Mouse (Mus musculus): ENCODE measurements at regions not wholly inside any gene's neighbourhood (a gene's known extent, or its start where the extent isn't known, plus 50 kb on each side); places are given as distances from the start of the nearest gene placed in this dataset.

DNA sequence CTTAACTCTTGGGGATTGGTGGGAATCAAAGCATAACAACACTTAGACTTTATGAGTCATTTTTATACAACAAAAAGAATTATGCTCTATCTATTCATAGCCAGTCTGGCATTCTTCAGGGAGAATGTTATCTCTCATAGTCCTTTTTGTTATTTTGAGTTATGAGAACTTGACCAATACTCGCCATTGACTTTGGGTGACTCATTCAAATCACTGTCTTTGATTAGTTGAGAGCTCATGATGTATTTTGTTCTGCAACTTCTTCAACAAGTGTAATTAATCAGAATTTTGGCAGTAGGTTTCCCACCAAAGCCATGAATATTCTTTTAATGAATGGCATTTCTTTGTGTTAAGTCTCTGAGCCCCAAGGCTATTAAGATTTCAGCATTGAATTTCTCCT, 139.6 kb downstream of the Ahr start:
- Histone ChIP-seq H3K4me3 (ENCODE audit: low read depth, low read length) (no peak overlapping the region), H3K9me3 (replicated peaks; ENCODE audit: control insufficient read depth, low read length) (no peaks in the 10 kb centered on the region), H3K4me2 (ENCODE audit: low read depth, low read length) (no peak overlapping the region), H3K36me3 (ENCODE audit: control insufficient read depth, insufficient read depth) (no peaks in the 10 kb centered on the region), H3K9ac (ENCODE audit: low read depth, low read length) (no peak overlapping the region), H3K4me1 (ENCODE audit: control insufficient read depth, low read depth, low read length) (no peaks in the 10 kb centered on the region), H3K27ac (ENCODE audit: low read length) (no peak overlapping the region), H3K27me3 (ENCODE audit: control insufficient read depth, insufficient read depth, low read depth, low read length) (no peaks in the 10 kb centered on the region)
- 45% methylated on average over 1 of the region's 1 CpGs for WGBS (ENCODE audit: insufficient replicate concordance)
- ATAC-seq (ENCODE audit: low read depth): no peak

- no peak overlapping the region for H3K9ac ChIP-seq (ENCODE audit: low read depth, low read length)
- ATAC-seq (ENCODE audit: low read depth): no peak
- H3K4me2 ChIP-seq (ENCODE audit: low read depth, low read length): no peak overlapping the region
- no peaks in the 10 kb centered on the region for H3K9me3 ChIP-seq (replicated peaks; ENCODE audit: control insufficient read depth, low read length)
- no peaks in the 10 kb centered on the region for H3K4me1 ChIP-seq (ENCODE audit: control insufficient read depth, low read depth, low read length)
- H3K27me3 ChIP-seq (ENCODE audit: control insufficient read depth, insufficient read depth, low read depth, low read length): no peaks in the 10 kb centered on the region
- WGBS (ENCODE audit: insufficient replicate concordance): 49% methylated on average over 2 of the region's 2 CpGs
- H3K36me3 ChIP-seq (ENCODE audit: control insufficient read depth, insufficient read depth): no peaks in the 10 kb centered on the region
- H3K27ac ChIP-seq (ENCODE audit: low read length): no peak overlapping the region
- no peak overlapping the region for H3K4me3 ChIP-seq (ENCODE audit: low read depth, low read length)
Observed at GRCm38 (mm10) chr12:35392111-35392510, 142.7 kb downstream of the Ahr start.

DNA sequence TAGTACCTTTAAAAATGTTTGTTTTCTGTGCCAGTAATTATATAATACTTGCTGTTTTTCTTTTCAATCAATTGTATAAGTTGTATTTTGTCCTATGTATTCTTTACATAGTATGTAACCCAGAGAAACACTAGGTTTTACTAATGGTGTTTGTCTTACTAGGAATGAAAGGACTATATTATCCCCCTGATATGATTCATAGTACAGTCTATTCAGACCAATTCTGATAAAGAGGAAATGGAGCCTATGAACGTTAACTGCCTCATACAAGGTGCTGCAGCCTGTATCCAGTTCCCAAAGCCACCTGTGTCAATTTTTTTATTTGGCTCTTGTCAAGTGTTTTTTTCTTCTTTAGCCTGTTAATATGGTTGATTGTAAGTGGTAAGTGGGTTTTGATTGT, 144.6 kb downstream of the Ahr start:
- Histone ChIP-seq H3K4me2 (ENCODE audit: low read depth, low read length) (no peak overlapping the region), H3K4me1 (ENCODE audit: control insufficient read depth, low read depth, low read length) (no peaks in the 10 kb centered on the region), H3K27me3 (ENCODE audit: control insufficient read depth, insufficient read depth, low read depth, low read length) (no peaks in the 10 kb centered on the region), H3K27ac (ENCODE audit: low read length) (no peak overlapping the region), H3K36me3 (ENCODE audit: control insufficient read depth, insufficient read depth) (no peaks in the 10 kb centered on the region), H3K4me3 (ENCODE audit: low read depth, low read length) (no peak overlapping the region), H3K9ac (ENCODE audit: low read depth, low read length) (no peak overlapping the region), H3K9me3 (replicated peaks; ENCODE audit: control insufficient read depth, low read length) (no peaks in the 10 kb centered on the region)
- no peak for ATAC-seq (ENCODE audit: low read depth)
- 63% methylated on average over 1 of the region's 1 CpGs for WGBS (ENCODE audit: insufficient replicate concordance)

GRCm38 (mm10) chr12:35389839-35390238, 145.0 kb downstream of the Ahr start:
- Histone ChIP-seq H3K27me3 (ENCODE audit: control insufficient read depth, insufficient read depth, low read depth, low read length) (no peaks in the 10 kb centered on the region), H3K9me3 (replicated peaks; ENCODE audit: control insufficient read depth, low read length) (no peaks in the 10 kb centered on the region), H3K4me3 (ENCODE audit: low read depth, low read length) (no peak overlapping the region), H3K4me2 (ENCODE audit: low read depth, low read length) (no peak overlapping the region), H3K27ac (ENCODE audit: low read length) (no peak overlapping the region), H3K36me3 (ENCODE audit: control insufficient read depth, insufficient read depth) (no peaks in the 10 kb centered on the region), H3K4me1 (ENCODE audit: control insufficient read depth, low read depth, low read length) (no peaks in the 10 kb centered on the region), H3K9ac (ENCODE audit: low read depth, low read length) (no peak overlapping the region)
- ATAC-seq (ENCODE audit: low read depth): no peak

GRCm38 (mm10) chr12:35384211-35384610, 150.6 kb downstream of the Ahr start:
- no peaks in the 10 kb centered on the region for H3K4me1 ChIP-seq (ENCODE audit: control insufficient read depth, low read depth, low read length)
- no peak overlapping the region for H3K4me3 ChIP-seq (ENCODE audit: low read depth, low read length)
- H3K9ac ChIP-seq (ENCODE audit: low read depth, low read length): no peak overlapping the region
- no peak overlapping the region for H3K4me2 ChIP-seq (ENCODE audit: low read depth, low read length)
- no peak overlapping the region for H3K27ac ChIP-seq (ENCODE audit: low read length)
- H3K36me3 ChIP-seq (ENCODE audit: control insufficient read depth, insufficient read depth): no peaks in the 10 kb centered on the region
- ATAC-seq (ENCODE audit: low read depth): no peak
- no peaks in the 10 kb centered on the region for H3K9me3 ChIP-seq (replicated peaks; ENCODE audit: control insufficient read depth, low read length)
- no peaks in the 10 kb centered on the region for H3K27me3 ChIP-seq (ENCODE audit: control insufficient read depth, insufficient read depth, low read depth, low read length)
- 32% methylated on average over 4 of the region's 4 CpGs for WGBS (ENCODE audit: insufficient replicate concordance)

GRCm38 (mm10) chr12:35377266-35377665, 157.6 kb downstream of the Ahr start:
- Histone ChIP-seq H3K36me3 (ENCODE audit: control insufficient read depth, insufficient read depth) (no peaks in the 10 kb centered on the region), H3K4me2 (ENCODE audit: low read depth, low read length) (no peak overlapping the region), H3K4me3 (ENCODE audit: low read depth, low read length) (no peak overlapping the region), H3K9me3 (replicated peaks; ENCODE audit: control insufficient read depth, low read length) (no peaks in the 10 kb centered on the region), H3K9ac (ENCODE audit: low read depth, low read length) (no peak overlapping the region), H3K4me1 (ENCODE audit: control insufficient read depth, low read depth, low read length) (no peaks in the 10 kb centered on the region), H3K27ac (ENCODE audit: low read length) (no peak overlapping the region), H3K27me3 (ENCODE audit: control insufficient read depth, insufficient read depth, low read depth, low read length) (no peaks in the 10 kb centered on the region)
- ATAC-seq (ENCODE audit: low read depth): no peak
- 66% methylated on average over 3 of the region's 3 CpGs for WGBS (ENCODE audit: insufficient replicate concordance)

DNA sequence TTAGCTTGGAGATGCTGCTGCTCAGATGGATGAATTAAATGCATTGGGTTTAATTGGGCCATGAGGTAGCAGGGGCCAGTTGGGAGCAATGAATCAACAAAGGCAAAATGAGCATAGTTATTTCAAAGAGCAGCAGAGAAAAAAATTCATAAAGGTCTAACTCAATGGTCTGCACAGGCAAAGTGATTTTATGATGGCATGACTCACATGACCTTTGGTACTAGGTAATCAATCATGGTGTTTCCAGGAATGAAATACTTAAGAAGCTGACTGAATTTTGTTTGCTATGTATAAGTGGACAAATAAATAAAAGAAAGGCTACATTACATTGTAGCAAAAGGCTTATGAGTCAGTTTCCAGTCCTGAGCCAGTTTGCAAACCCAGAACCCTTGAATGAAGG, 158.5 kb downstream of the Ahr start:
- ATAC-seq (ENCODE audit: low read depth): no peak

DNA sequence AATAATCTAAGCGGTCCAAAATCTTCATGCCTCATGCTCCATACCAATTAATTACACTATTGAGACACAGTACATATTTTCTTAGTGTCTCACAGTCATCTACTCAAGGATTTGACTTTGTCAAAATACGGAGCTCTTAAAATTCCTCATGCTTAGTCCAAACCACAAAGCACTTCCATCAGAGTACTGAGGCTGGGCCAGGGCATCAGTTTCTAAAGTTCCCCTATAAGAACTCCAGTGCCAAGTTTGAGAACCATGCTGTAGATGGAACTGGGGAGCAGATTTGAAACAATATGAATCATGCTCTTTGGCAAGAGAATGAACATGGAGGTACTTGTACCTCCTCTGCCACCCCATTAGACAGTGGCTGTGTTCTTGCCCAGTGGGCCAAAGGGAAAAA, 176.9 kb downstream of the Ahr start:
- Histone ChIP-seq H3K4me2 (ENCODE audit: low read depth, low read length) (no peak overlapping the region), H3K27ac (ENCODE audit: low read length) (no peak overlapping the region), H3K4me1 (ENCODE audit: control insufficient read depth, low read depth, low read length) (no peaks in the 10 kb centered on the region), H3K27me3 (ENCODE audit: control insufficient read depth, insufficient read depth, low read depth, low read length) (no peaks in the 10 kb centered on the region), H3K9me3 (replicated peaks; ENCODE audit: control insufficient read depth, low read length) (no peaks in the 10 kb centered on the region), H3K4me3 (ENCODE audit: low read depth, low read length) (no peak overlapping the region), H3K9ac (ENCODE audit: low read depth, low read length) (no peak overlapping the region), H3K36me3 (ENCODE audit: control insufficient read depth, insufficient read depth) (no peaks in the 10 kb centered on the region)
- WGBS (ENCODE audit: insufficient replicate concordance): 75% methylated on average over 2 of the region's 2 CpGs
- ATAC-seq (ENCODE audit: low read depth): no peak

More for the DNA sequence above, 158.5 kb downstream of the Ahr start:
- no peaks in the 10 kb centered on the region for H3K9me3 ChIP-seq (replicated peaks; ENCODE audit: control insufficient read depth, low read length)
- H3K9ac ChIP-seq (ENCODE audit: low read depth, low read length): no peak overlapping the region
- H3K36me3 ChIP-seq (ENCODE audit: control insufficient read depth, insufficient read depth): no peaks in the 10 kb centered on the region
- no peak overlapping the region for H3K4me3 ChIP-seq (ENCODE audit: low read depth, low read length)
- no peak overlapping the region for H3K4me2 ChIP-seq (ENCODE audit: low read depth, low read length)
- no peaks in the 10 kb centered on the region for H3K4me1 ChIP-seq (ENCODE audit: control insufficient read depth, low read depth, low read length)
- no peaks in the 10 kb centered on the region for H3K27me3 ChIP-seq (ENCODE audit: control insufficient read depth, insufficient read depth, low read depth, low read length)
- no peak overlapping the region for H3K27ac ChIP-seq (ENCODE audit: low read length)

DNA sequence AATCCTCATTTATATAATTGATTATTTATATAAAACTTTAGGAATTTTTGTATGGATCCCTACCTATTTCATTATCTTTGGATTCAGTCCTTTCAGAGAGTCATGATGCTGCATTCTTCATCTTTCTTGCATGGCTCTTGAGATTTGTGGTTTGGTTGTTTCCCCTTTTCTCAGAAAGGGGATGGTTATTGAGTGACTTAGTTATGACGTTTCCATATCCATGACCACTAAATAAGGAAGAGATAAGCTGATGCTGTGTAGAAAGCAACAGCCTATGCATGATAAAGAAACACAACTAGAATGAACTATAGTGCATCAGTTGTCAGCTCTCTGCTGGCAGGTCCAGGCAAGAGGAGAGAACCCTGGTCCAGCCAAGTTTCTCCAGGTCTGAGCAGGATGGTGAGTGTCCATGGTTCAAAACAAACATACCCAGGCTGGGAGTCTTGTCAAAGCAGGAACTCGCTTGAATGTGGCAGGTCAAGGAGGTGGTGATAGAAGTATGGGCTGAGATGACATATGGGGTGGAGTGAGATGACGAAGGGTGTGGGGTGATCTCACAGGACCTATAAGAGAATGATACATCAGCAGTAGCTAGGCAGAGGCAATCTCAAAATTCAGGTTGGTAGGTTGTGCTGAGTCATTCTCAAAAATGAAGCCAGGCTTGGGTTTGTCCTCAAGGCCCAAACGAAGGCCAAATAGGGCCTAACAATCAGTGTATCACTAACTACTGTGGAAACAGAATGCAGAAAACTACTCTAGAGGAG, 196.5 kb downstream of the Ahr start:
- no peak for ATAC-seq (ENCODE audit: low read depth)
- Histone ChIP-seq H3K36me3 (ENCODE audit: control insufficient read depth, insufficient read depth) (no peaks in the 10 kb centered on the region), H3K27ac (ENCODE audit: low read length) (no peak overlapping the region), H3K4me2 (ENCODE audit: low read depth, low read length) (no peak overlapping the region), H3K4me3 (ENCODE audit: low read depth, low read length) (no peak overlapping the region), H3K9ac (ENCODE audit: low read depth, low read length) (no peak overlapping the region), H3K4me1 (ENCODE audit: control insufficient read depth, low read depth, low read length) (no peaks in the 10 kb centered on the region), H3K9me3 (replicated peaks; ENCODE audit: control insufficient read depth, low read length) (no peaks in the 10 kb centered on the region), H3K27me3 (ENCODE audit: control insufficient read depth, insufficient read depth, low read depth, low read length) (no peaks in the 10 kb centered on the region)
- WGBS (ENCODE audit: insufficient replicate concordance): 36% methylated on average over 4 of the region's 4 CpGs

Measured in liver, embryonic 16.5 days (tissue).